Mouse (Mus musculus) liver, embryonic 16.5 days (tissue): ENCODE measurements around the gene Sugct. TPM values are rescaled to one million over a fixed set of nuclear protein-coding genes. Genes with fewer than 3 reads are reported as not detected.

Experiments used
- ATAC-seq: fragments of 200-750 bp; cut with Nextera tagmentation; 2 replicates; pipeline ENCODE4 v1.8.0; 2017; ENCODE audit warnings: low read depth, mild to moderate bottlenecking, moderate number of reproducible peaks, moderate library complexity
- H3K27ac ChIP-seq: fragments of 300-500 bp; sonication (generic); 2 replicates; pipeline ENCODE4 v1.5.1; 2014; ENCODE audit warnings: mild to moderate bottlenecking, low read length
- H3K27me3 ChIP-seq: fragments of 300-500 bp; sonication (generic); 2 replicates; pipeline ENCODE4 v1.6.1; 2014; ENCODE audit warnings: low read depth, low read length, mixed read lengths; ENCODE audit not compliant: control insufficient read depth, insufficient read depth
- H3K36me3 ChIP-seq: fragments of 300-500 bp; sonication (generic); 2 replicates; pipeline ENCODE4 v1.6.1; 2014; ENCODE audit warnings: mild to moderate bottlenecking; ENCODE audit not compliant: control insufficient read depth, insufficient read depth
- H3K4me1 ChIP-seq: fragments of 300-500 bp; sonication (generic); 2 replicates; pipeline ENCODE4 v1.6.1; 2014; ENCODE audit warnings: low read depth, low read length, mixed read lengths; ENCODE audit not compliant: control insufficient read depth
- H3K4me2 ChIP-seq: fragments of 300-500 bp; sonication (generic); 2 replicates; pipeline ENCODE4 v1.6.1; 2014; ENCODE audit warnings: low read depth, low read length, mixed read lengths
- H3K4me3 ChIP-seq: fragments of 300-500 bp; sonication (generic); 2 replicates; pipeline ENCODE4 v1.5.1; 2014; ENCODE audit warnings: low read depth, mild to moderate bottlenecking, low read length
- H3K9ac ChIP-seq: fragments of 300-500 bp; sonication (generic); 2 replicates; pipeline ENCODE4 v1.6.1; 2014; ENCODE audit warnings: low read depth, low read length
- H3K9me3 ChIP-seq: fragments of 300-500 bp; sonication (generic); replicated peaks from 2 replicates; pipeline ENCODE4 v1.6.1; 2016; ENCODE audit warnings: low read length; ENCODE audit not compliant: control insufficient read depth
- WGBS: fragments of 180-500 bp; shearing (Covaris S2); extraction: QIAGEN DNeasy Blood & Tissue Kit; methylation state at CpG from one replicate; pipeline ENCODE4 v1.1.7; 2014; ENCODE audit not compliant: insufficient replicate concordance; 5-methylcytosine and 5-hydroxymethylcytosine counted together
- polyA plus RNA-seq: library from polyadenylated mRNA; unstranded; fragments of >200 nt; fragmentation: Nextera tagmentation; extraction: Ambion mirVana; gene quantifications from 2 replicates; pipeline ENCODE4 v1.2.1, GENCODE M21; 2015

Gene Sugct
- polyA plus RNA-seq, 1 experiment from 2014 or later, result 5.6 TPM

DNA sequence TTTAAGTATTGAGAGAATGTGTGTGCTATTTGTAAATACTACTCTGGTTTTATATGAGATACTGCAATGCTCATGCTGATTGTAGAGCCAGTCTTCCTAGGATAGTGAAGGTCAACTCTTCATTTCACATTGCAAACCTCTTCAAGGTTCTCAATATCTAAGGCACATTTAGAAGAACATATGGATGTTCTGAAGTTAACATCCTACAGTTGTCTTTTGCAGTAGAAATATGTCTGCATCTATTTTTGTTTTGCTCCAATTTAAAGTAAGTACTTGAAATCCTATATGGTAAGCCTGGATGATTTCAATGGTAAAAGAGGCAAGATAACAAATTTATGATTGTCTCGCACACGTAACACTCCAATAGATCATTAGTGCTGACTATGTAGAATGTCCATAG, 638.7 kb downstream of the Sugct start:
- no peak overlapping the region for H3K9ac ChIP-seq
- no peaks in the 10 kb centered on the region for H3K27me3 ChIP-seq
- H3K4me3 ChIP-seq, result no peak overlapping the region
- H3K9me3 ChIP-seq, result no peaks in the 10 kb centered on the region
- no peak for ATAC-seq
- WGBS, result 76% methylated on average over 2 of the region's 2 CpGs
- no peaks in the 10 kb centered on the region for H3K4me1 ChIP-seq
- H3K36me3 ChIP-seq, result no peaks in the 10 kb centered on the region
- no peak overlapping the region for H3K4me2 ChIP-seq
- no peak overlapping the region for H3K27ac ChIP-seq

DNA sequence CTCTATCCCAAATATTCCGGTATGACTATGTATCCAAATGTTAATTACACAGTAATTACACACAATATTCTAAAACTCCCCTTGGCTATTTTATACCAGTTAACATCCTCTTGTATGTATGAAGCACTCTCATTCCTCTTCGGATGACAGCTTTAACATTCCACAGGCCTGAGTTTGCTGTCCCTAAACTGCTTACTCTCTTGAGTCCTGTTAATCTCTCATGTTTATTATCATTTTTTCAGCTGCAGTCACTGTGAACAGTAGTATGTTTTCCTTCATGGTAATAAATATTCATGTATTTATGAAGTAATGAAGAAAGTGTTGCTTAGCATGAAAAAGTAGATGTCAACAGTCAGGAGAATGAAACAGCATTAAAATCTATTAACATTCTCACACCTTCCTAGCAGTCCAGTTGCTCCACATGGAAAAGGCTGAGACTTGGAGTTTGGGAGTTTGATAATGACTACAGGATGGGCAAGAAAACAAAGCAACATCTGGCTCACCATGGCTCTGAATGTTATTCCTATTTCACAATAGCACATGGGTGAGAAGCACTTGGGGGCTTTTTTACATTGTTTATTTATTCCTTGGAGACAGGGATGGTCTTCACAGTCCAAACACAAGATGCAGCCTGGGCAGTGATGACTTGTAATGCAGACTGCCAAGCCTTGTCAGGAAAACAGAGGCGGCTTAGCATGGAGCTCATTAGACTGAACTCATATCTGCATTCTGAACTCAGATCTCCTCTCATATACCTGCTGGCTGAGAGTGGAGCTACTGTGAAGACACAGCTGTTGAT, 651.7 kb downstream of the Sugct start:
- H3K27ac ChIP-seq, result no peak overlapping the region
- H3K9me3 ChIP-seq, result no peaks in the 10 kb centered on the region
- no peak overlapping the region for H3K4me3 ChIP-seq
- H3K4me1 ChIP-seq, result no peaks in the 10 kb centered on the region
- no peak overlapping the region for H3K4me2 ChIP-seq
- no peaks in the 10 kb centered on the region for H3K27me3 ChIP-seq
- ATAC-seq, result no peak
- no peaks in the 10 kb centered on the region for H3K36me3 ChIP-seq
- 65% methylated on average over 3 of the region's 3 CpGs for WGBS
- H3K9ac ChIP-seq, result no peak overlapping the region

- WGBS, result 41% methylated on average over 2 of the region's 2 CpGs
- Histone ChIP-seq H3K4me2 (no peak overlapping the region), H3K9me3 (no peaks in the 10 kb centered on the region), H3K4me3 (no peak overlapping the region), H3K9ac (no peak overlapping the region), H3K27ac (no peak overlapping the region), H3K36me3 (no peaks in the 10 kb centered on the region), H3K27me3 (no peaks in the 10 kb centered on the region), H3K4me1 (no peaks in the 10 kb centered on the region)
- no peak for ATAC-seq
Measured at GRCm38 (mm10) chr13:17042332-17042731, 653.0 kb downstream of the Sugct start.

DNA sequence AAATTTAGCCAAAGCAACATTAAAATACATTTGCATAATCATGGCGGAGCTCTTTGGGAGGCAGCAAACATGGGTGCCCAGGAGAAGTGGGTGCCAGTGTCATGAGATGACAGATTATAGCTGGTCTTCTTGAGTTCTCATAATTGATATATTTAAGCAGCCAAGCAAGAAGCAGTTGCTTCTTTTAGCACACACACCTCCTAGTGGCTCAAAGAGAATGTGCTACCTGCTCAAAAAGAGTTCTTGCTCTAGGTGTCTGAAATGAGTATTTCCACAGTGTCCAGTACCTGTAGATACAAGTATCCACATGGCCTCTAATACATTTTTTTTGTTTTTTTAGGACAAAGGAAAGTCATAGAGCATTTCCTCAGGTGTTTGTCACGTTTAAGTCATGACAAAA, 655.6 kb downstream of the Sugct start:
- no peak for ATAC-seq
- Histone ChIP-seq H3K9ac (no peak overlapping the region), H3K4me3 (no peak overlapping the region), H3K4me1 (no peaks in the 10 kb centered on the region), H3K27me3 (no peaks in the 10 kb centered on the region), H3K27ac (no peak overlapping the region), H3K9me3 (no peaks in the 10 kb centered on the region), H3K4me2 (no peak overlapping the region), H3K36me3 (no peaks in the 10 kb centered on the region)
- 50% methylated on average over 2 of the region's 2 CpGs for WGBS

- no peak for ATAC-seq
- Histone ChIP-seq H3K36me3 (no peaks in the 10 kb centered on the region), H3K4me2 (no peak overlapping the region), H3K9me3 (no peaks in the 10 kb centered on the region), H3K9ac (no peak overlapping the region), H3K27ac (no peak overlapping the region), H3K4me1 (no peaks in the 10 kb centered on the region), H3K27me3 (no peaks in the 10 kb centered on the region), H3K4me3 (no peak overlapping the region)
- 59% methylated on average over 4 of the region's 4 CpGs for WGBS
Measured at GRCm38 (mm10) chr13:17038341-17038740, 657.0 kb downstream of the Sugct start.

DNA sequence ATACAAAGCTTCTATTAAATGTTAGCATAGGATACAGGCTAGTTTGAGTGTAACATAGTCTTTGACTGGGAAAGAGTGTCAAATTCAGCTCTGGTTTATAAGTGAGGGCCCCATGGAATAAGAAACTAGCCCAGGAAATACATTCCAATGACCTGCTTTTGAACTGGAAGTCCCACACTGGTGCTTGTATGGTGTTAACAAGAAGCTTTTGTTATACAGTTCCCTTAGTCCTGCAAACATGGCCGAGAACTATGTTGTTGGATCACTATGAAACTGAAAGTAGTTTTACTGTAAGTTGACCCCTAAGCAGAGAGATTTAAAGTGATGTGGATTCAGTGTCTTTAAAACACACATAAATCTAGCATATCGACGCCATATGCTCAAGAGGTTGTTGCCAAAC, 657.5 kb downstream of the Sugct start:
- Histone ChIP-seq H3K4me2 (no peak overlapping the region), H3K4me1 (no peaks in the 10 kb centered on the region), H3K4me3 (no peak overlapping the region), H3K9me3 (no peaks in the 10 kb centered on the region), H3K36me3 (no peaks in the 10 kb centered on the region), H3K9ac (no peak overlapping the region), H3K27me3 (no peaks in the 10 kb centered on the region), H3K27ac (no peak overlapping the region)
- no peak for ATAC-seq
- 74% methylated on average over 3 of the region's 3 CpGs for WGBS

DNA sequence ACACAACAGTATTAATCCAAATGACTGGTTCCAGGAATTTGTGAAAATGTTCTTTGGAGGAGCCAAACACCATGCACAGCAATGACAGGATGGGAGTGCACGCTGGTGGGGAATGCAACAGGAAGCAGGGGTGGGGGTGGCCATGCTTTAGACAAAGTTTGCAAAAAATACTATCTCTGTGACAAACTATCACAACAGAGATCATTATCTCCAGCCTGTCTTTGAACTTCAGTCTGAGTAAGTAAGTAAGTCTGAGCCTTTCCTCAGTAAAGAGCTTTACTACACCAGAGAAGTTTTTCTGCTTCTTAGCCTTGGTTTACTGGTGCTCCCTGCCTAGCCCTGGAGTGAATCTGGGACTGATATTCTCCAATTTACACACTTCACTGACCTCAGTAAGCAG, 664.6 kb downstream of the Sugct start:
- no peak overlapping the region for H3K4me2 ChIP-seq
- H3K9ac ChIP-seq, result no peak overlapping the region
- no peaks in the 10 kb centered on the region for H3K9me3 ChIP-seq
- no peak for ATAC-seq
- no peaks in the 10 kb centered on the region for H3K36me3 ChIP-seq
- H3K4me1 ChIP-seq, result peaks cover 17% of the 10 kb centered on the region
- WGBS, result 22% methylated on average over 1 of the region's 1 CpGs
- H3K27me3 ChIP-seq, result no peaks in the 10 kb centered on the region
- no peak overlapping the region for H3K4me3 ChIP-seq
- no peak overlapping the region for H3K27ac ChIP-seq

- 7% methylated on average over 3 of the region's 3 CpGs for WGBS
- Histone ChIP-seq H3K4me2 (peak overlapping the region; percentile 65), H3K9ac (peak overlapping the region; percentile 47; the same call in 1 of the 2 replicates), H3K27ac (peak overlapping the region; percentile 94), H3K4me3 (no peak overlapping the region), H3K36me3 (no peaks in the 10 kb centered on the region), H3K4me1 (peaks cover 21% of the 10 kb centered on the region), H3K27me3 (no peaks in the 10 kb centered on the region), H3K9me3 (no peaks in the 10 kb centered on the region)
- peak; percentile 68 for ATAC-seq
Measured at GRCm38 (mm10) chr13:17028595-17028994, 666.8 kb downstream of the Sugct start.

- Histone ChIP-seq H3K4me3 (0 out of 2 replicates have a peak overlapping the region, but pooled peaks have one; percentile 19), H3K27ac (peak overlapping the region; percentile 94), H3K9ac (peak overlapping the region; percentile 31; the same call in 1 of the 2 replicates), H3K9me3 (no peaks in the 10 kb centered on the region), H3K27me3 (no peaks in the 10 kb centered on the region), H3K36me3 (no peaks in the 10 kb centered on the region), H3K4me1 (peaks cover 21% of the 10 kb centered on the region), H3K4me2 (peak overlapping the region; percentile 65)
- peak; percentile 99 for ATAC-seq
- WGBS, result 38% methylated on average over 4 of the region's 4 CpGs
Measured at GRCm38 (mm10) chr13:17027846-17028529, 667.4 kb downstream of the Sugct start.
